Mouse (Mus musculus) urinary bladder, postnatal 4 days (tissue): ENCODE measurements around the gene Cc2d2b.

Experiments
- DNase-seq, 2 experiments: peaks; one replicate each; pipeline ENCODE4 v3.0.0; 2021 to 2022; ENCODE audit warnings: low spot score in 2 of 2

Cc2d2b gene

DNA sequence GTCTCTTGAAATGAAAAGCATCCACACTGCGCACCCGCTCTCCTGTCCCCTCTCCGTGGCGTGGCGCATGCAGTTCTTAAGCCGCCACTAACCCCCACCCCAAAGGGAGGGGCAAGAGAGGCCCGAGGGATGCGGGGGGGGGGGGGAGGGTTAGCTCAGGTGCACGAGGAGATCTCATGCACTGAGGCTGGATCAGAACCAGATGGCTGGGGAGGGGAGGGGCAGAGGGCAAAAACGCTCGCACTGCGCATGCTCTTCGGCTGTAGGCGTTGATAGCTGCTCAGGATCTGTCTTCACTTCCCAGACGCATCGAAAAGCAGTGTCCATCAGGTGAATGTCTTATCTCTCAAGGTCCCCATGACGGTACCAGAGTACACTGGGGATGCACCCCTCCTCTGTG lies at the start of gene Cc2d2b:
Gene Cc2d2b (plus strand): TSS at position 195 of the 400 bp plus-strand sequence.
- no peak for DNase-seq

DNA sequence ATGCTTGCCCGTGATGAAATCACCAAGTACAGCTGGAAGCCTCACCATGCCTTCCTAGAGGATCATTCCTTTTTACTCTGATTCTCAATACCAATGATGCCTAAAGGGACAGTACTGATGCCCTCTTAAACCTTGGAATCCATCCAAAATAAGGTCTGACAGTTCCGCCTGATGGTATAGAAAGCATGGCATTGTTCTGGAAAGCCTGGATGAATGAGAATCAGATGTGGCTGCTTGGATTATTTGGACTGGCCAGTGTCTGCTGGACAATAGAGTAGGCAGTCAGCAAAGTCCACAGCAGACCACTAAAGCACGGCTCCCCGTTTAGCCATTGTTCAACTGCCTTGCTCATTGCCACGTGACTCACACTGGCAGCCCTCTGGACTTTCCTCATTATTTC lies 48.7 kb upstream of the Cc2d2b start:
- DNase-seq: no peak

DNA sequence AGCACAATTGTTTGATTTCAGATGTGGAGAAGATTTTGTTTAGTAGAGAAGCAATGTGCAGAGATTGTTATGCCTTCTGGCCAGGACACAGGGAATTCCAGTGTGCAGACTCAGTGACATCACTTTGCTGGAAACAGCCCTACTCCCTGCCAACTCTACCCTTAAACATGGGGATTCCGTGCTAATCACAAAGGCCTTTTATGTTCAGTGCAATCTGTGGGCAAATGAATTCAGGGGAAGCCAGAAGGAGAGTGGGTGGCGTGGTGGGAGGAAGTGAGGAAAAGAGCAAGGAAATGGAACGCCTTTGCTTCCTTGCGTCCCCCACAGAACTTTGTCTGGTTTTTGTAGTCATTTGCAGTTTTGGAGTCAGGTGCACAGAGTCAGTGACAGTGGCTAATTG lies 46.1 kb upstream of the Cc2d2b start:
- no peak for DNase-seq

DNA sequence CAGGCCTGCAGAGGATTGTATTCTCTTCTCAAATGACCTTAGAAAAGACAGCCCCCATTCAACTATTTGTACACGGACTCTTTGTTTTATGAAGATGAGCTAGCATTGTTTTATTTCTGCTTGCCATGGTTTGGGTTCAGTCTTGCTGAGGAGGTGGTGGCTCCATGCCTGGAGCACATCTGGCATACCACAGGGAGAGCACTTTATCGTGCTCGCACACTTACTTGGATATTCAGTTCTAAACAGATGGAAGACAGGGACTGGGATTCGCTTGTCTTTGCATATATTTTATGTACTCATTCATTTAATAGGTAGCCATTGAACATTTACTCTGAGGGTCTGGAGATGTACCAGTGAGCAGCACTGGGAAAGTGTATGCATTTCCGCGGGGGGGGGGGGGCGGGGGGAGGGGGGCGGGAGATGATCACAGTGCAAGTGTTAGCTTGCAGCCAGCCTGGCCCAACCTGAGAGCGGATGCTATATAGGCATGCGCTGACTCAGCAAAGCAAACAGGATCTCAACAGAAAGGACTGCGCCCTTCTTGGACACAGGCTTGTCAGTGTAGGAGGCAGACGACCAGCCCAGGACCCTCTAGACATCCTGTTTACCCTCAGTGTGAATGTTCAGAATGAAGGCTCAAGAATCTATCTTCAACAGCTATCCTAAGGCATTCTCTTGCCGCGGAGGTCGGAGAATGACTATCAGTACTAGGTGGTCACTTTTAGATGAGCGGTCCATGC lies 35.5 kb upstream of the Cc2d2b start:
- no peak for DNase-seq

DNA sequence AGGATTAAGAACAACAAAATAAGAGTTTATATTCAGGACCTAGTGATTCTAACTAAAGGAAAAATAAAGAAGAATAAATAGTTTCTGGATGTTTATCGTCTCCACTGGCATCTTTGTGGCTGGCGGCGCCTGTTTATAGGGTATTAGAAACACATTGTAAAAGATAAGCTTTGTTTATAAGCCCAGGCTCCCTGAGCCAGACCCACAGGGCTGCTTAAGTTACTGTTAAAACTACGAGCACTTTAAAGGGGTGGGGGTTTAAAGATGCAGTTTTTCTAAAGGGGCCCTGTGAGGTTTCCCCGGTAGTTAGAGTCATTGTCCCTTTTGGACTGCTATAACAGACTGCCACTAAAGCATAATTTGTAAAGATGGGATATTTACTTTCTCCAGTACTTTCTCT lies 33.9 kb upstream of the Cc2d2b start:
- DNase-seq: no peak

DNA sequence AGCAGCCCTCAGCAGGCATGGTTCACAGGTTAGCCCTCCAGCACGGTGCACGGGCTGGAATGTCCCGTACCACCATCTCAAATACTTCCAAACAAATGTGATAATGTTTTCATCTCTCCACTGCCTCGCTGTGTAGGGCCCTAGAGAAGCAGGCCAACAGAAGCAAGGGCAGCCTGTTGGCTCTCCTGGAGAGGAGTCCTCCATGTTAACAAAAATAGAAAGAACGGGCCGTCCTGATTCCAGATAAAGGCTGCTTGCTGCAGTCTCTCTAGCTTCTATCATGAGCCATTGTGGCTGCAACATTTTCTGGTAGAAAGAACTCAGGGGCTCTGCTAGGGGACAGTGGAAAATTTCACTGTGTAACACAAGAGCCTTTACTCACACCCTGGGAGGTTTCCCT lies 31.6 kb upstream of the Cc2d2b start:
- no peak for DNase-seq

DNA sequence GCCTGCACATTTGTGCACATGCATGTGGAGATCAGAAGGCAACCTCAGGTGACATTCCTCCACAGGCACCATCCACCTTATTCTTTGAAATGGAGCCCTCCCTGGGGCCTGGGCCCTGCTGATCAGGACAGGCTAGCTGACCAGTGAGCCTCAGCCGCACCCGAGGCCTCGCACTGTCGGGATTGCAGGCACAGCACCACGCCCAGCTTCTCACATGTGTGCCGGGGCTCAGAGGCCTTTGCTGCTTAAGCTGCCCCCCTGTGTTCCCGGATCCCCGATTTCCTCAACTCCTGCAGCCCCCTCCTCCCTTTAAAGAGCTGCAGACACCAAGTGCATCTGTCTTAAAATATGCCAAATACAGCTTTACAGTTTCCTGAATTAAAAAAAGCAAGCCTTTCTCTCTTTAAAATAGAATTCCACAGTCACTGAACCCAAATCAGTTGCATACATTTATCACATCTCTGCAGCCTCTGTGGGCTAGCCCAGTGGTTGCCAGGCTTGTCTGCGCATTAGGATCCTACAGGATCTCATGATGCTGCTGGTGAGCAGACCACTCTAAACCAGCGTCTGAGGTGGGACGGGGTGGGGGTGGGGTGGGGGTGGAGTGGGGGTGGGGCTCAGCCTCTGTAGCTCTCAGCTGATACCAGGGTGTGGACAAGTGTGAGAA lies 29.0 kb upstream of the Cc2d2b start:
- DNase-seq: no peak

DNA sequence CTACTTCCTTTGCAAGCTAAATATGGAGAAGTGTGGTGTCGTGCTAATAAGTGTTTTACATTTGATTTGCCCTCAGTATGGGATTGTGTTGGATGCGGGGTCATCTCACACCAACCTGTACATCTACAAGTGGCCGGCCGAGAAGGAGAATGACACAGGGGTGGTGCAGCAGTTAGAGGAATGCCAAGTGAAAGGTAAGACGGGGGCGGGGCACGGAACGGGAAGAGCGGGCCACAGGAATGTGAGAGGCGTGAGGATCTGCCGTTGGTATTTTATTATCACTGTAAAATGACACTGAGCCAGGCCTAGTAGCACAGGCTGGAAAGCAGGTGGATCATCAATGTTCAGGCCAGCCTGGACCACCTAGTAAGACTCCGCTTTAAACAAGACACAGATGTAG lies 28.2 kb upstream of the Cc2d2b start:
- DNase-seq: no peak

DNA sequence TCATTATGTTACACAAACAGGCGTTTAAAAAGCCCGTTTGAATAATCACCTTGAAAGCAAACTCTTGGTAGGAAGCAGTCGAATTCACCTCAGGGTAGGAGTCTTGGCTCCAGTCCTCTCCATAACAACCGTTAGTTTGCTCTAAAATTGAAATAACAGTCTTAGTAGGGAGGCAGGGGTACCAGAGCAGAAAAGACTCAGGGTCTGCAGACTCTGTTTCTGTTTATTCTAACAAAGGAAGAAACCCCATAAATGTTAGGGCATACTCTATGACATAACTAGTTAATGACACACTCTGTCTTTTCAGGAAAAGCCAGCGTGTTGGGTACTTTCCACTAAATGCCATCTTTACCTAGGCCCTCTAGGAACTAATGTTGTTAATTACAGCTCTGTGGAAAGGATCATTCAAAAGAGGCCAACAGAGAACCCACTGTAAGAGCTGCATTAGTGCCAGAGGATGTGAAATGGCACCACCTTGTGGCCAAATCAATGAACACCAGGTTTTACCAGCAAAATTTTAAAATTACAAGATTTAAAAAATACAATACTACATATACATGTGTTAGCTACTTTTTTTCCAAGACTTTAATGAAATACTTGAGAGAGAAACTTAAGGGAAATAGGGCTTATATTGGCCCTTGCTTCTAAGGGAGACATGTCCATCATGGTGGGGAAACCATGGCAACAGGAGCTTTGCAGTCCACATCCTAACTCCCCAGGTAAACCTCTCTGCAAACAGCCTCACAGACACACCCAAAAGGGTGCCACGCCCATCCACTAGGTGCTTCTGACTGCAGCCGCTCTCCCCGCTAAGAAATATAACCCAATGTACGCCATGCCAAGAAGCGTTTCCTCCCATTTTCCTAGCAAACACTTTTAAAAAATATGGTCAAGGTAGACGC lies 26.2 kb upstream of the Cc2d2b start:
- no peak for DNase-seq

DNA sequence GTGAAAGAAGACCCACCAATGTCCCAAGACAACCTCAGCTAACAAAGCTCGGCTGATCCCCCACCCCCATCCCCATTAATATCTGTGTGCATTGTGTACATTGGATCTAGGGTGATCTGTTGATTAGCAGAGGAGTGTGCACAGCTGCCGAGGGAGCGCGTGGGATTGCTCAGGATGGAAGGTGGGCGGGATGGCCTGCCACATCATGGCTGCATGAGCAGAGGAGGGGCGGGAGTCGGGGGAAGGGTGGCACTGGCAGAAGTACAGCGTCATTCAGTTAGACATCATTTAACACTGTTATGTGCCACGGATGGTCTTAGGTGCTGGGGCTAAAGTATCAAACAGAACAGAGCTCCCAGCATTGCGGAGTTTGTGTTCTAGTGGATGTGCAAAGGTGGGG lies 25.0 kb upstream of the Cc2d2b start:
- no peak for DNase-seq

DNA sequence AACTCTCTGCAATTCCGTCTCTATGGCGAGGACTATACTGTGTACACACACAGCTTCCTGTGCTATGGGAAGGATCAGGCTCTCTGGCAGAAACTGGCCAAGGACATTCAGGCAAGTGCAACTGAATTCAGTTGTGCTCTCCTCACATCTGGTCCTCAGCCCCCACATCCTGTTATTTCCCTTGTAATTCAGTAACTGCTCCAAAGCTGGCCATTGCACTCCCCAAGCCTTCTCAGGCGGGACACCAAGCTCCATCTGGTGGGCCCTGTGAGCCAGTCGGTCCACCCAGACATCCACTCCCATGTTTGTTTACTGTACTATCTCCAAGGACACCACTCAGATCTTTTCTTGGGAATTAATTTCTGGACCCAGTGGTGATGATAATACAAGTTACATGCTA lies 22.4 kb upstream of the Cc2d2b start:
- peak in 1 of 2 experiments; percentile 60 for DNase-seq

DNA sequence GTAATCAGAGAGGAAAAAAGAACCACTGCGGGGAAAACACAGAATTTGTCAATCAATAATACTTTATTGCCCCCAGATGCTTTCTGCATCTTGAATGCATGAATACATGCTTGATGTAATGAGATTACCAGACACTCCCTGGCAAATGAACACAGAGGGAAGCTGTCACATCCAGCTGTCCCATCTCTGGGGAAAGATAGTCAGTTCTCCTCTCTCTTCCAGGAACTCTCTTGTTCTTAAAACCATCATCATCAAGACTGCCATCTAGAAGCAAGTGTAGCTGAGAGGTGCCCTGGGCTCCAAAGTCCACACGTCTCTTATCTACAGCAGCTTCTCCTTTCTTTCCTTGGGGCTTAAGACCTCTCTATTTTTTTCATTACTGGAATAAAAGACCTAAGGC lies 21.9 kb upstream of the Cc2d2b start:
- no peak for DNase-seq

DNA sequence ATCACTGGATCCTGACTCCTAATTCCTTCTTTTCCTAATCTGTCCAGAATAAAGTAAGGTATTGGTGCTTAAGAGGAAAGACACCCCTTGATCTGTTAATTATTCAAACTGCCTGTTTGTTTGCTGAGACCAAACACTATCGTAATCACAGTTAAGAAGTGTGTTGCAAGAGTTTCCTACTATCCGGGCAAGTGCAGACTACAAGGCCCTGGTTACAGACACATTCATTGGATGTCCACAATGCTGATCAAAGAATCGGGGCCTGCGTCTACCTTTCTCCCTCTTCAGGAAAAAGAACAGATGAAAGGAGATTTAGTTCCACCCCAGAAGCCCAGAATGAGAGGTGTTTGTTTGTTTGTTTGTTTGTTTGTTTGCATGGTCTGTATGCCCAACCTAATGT lies 20.3 kb upstream of the Cc2d2b start:
- DNase-seq: no peak

DNA sequence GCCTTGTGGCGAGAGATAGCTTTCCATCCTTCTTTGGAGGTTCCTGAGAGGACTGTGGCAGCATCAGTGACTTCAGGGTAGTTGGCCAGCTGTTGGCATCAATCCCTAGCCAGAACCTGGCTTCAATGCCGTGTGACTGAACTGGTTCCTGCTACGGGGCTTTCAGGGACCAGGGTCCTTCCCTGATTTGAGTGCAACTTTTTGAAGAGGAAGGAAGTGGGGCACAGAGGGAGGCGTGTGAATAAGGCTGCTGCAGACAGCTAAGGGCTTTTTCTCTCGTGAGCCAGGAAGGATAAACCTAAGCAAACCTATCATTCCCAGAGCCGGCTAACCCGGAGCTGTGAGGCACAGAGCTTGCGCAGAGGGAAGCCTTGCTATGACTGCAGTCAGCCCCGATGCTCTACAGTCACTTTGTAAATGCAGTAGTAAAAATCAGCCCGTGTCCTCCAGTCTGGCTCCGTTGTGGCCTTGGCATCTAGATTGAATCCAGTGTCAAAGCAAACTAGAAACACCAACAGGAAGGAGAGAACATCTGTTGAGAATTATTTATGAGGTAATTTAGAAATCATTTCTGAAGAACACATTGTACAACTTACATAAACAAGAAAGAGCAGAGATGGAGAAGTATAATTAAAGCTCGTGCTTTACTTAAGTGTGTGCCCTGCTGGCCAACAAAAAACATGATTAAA lies 19.7 kb upstream of the Cc2d2b start:
- DNase-seq: no peak

DNA sequence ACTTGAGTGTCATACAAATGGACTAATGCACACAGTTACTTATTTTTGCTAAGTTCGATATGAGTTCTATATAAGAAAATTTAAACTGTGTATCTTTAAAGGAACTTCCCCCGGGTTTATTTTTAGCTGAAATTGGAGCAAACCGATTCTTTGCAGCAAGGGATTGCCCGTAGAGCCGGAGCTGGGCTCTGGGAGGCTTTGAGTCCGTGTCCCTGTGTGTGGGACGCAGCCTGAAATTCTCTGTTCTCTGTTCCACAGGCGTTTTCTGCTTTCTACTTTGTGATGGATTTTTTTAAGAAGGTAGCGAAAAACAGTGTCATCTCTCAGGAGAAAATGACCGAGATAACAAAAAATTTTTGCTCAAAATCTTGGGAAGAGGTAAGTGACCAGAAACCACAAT lies 15.1 kb upstream of the Cc2d2b start:
- no peak for DNase-seq

DNA sequence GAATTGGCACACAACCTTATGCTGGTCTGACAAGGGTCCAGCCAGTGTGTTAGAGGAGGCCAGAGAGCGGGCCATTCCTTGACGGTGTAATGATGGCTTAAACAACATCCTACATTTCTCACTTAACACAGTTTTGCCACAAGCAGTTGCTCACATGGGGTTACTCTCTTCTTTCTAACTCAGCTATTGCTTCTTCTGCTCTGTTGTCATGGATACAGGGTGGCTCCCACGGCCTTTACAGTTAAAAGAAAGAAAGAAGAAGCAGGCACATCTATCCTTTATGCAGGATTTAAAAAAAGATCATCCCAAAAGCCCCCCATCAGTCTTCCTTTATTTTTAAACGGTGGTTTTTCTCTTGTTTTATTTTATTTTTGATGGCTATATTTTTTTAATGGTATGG lies 14.7 kb upstream of the Cc2d2b start:
- no peak for DNase-seq

DNA sequence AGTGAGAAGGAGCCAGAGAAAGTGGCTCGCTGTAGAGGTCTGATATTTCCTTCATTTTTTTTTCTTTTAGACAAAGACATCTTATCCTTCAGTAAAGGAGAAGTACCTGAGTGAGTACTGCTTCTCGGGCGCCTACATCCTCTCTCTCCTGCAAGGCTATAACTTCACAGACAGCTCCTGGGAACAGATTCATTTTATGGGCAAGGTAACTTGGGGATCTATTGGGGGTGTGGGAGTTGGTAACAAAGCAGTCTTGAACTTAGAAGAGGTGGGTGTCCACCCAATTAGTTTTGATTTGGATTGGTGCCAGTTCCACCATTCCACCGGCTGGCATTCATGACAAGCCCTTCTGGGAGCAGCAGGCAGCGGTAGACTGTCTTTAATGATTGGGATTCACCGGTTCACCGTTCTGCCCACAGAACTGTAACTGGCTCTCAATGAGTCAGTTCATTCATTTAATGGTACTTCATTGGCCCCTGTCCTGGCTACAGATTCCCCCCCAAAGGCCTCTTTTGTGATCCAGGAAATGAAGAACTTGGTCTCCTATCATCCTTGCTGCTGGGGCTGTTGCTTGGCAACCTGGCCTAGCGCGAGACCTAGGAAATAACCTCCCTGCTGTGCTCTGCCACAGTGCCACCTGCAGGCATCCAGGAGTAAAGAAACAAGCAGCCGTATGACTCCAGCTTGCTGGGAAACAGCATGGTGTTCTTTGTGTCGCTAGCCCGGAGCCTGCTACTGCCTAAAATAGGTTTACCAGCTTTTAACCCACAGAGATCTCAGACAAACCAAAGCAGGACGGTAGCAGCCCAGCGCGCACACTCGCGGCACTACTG lies 11.7 kb upstream of the Cc2d2b start:
- DNase-seq: peak; percentile 66 to 71

DNA sequence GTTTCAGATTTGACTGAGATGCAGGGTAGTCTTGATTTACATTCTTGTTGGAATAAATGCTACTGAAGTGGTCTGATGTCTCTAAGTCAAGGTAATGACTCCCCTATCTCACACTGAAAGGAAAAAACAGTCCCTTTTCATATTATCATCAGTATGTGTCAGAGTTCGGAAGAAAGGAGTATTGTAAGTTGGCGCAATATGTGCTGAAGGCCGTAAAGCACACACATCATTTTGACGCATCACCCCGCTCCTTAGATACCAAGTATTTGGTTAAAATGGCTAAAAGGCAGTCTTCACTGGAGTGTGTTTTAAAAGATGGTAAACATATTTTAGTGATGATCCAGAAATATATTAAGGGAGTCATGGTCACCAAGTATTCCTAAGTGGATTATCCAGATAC lies 10.9 kb upstream of the Cc2d2b start:
- DNase-seq: no peak

DNA sequence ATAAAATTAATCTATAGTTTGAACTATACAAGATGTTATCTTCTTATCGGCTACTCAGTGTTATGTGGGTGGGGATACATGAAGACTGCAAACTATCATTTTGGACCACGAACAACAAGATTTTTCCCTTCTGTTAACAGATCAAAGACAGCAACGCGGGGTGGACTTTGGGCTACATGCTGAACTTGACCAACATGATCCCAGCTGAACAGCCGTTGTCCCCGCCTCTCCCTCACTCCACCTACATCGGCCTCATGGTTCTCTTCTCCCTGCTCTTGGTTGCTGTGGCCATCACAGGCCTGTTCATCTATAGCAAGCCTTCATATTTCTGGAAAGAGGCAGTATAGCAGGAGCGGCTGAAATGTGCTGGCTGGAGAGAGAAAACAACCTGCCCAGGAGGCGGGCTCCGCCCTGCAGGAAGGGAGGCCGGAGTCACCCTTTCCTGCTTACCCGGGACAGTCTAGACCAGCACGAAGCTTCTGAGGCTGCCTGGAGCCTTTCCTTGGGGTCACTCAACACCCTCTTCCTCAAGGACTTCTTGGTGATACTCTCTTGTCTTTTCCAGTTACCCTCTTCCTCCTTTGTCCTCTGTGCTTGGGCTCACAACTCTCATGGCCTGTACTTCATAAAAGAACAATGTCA lies 9.7 kb upstream of the Cc2d2b start:
- DNase-seq: no peak

DNA sequence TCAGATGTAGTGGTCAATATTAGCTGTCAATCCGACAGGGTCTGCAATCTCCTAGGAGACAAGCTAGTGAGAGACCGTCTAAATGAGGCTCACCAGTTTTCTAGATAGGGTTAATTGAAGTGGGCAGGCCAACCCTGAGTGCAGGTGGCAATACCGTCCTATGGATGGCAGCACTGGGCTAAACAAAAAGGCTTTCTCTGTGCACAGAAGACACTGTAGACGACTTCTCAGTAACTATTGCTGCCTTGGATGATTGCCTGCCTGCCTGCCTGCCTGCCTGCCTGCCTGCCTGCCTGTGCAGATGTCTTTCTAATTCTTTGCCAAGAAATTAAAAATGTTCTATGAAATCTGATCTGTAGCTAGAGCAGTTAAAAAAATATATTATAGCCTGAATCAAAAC lies 1.9 kb upstream of the Cc2d2b start:
- DNase-seq: no peak

DNA sequence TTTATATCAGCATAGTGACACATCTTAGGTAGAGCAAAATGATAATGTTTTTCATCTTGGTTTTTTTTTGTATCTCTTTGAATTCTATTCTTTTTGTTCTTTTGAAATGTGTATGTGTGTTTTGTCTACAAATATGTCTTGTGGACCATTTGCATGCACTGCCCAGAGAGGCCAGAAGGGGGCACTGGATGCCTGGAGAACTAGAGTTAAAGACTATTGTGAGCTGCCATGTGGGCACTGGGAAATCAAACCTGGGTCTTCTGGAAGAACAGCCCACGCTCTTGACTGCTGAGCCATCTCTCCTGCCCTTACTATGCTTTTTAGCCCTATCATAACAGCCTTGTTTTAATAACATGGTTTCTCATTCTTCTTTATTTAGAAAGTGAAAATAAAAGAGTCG lies 5.8 kb downstream of the Cc2d2b start:
- no peak for DNase-seq
